Mouse (Mus musculus) CD4-positive naive resting alpha-beta T cell, adult 57 days (primary cell): ENCODE results near the gene Entpd5. TPM values are rescaled to one million over a fixed set of nuclear protein-coding genes. Genes with fewer than 3 reads are reported as not detected.

ENCODE experiments used
- total RNA-seq: library from RNA; stranded (reverse); gene quantifications from one replicate; pipeline ENCODE4 v1.2.4, GENCODE M21; 2023

Gene Entpd5
- 34.9 TPM for total RNA-seq

GRCm38 (mm10) chr12:84408819-84409507 is at the start of gene Entpd5, which contains the start of gene Bbof1:
Gene Entpd5 (minus strand): TSS chr12:84409029.
Gene Bbof1 (plus strand): TSS chr12:84409071.

GRCm38 (mm10) chr12:84450718-84451646 is 42.2 kb upstream of the Entpd5 start, which contains the start of the genes Aldh6a1 and Lin52:
Gene Aldh6a1 (minus strand): TSS chr12:84451004.
Gene Lin52 (plus strand): TSS chr12:84451422.

GRCm38 (mm10) chr12:84416834-84417604 is 8.2 kb upstream of the Entpd5 start, which contains the start of gene Rnf113a2:
Gene Rnf113a2 (plus strand): TSS chr12:84417196.

DNA sequence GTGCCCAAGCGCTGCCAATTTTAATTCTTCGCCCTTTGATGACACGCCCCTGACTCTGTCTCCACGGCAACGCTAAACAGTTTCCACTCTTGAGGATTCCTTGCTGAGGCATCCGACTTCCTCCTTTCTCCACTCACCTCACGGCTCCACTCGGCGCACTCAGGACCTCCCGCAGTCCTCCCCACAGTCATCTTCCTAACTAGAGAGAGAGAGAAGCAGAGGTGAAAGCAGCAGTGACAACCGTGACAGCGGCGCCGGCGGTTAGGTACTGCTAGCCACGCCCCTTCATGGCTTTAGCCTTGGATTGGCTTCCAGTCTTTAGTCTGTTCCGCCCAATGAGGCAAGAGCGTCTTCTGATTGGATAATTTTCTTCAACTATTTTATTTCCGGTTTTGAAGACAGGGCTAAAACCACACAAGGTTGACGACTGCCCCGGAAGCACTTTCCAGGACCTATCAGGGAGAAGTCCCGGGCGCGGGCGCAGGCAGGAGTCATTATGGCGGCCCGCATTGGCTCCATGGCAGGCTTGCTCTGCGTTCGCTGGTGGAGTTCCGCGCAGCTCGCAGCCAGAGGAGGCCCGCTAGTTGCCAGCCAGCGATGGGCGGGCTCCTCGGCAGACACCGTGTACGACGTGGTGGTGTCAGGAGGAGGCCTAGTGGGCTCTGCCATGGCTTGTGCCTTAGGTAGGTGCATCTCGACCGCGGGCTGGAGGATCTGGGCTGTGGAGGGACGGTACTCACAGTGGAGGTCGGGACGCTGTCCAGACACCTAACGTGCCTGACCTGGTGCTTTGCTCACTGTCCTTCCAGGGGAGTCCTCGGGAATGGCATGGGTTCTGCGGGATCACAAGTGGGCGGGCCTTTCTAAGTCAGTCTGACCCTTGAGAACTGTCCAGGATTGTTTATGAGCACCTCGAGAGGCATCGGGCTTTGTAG is 47.0 kb downstream of the Entpd5 start, which contains the start of the genes Coq6 and Fam161b:
Gene Coq6, plus strand, starts transcription at position 103 of the 935 bp plus-strand sequence.
Gene Fam161b, minus strand, starts transcription at position 279 of the 935 bp plus-strand sequence.

Other genes starting within 250 kb of the Entpd5 start
- gene Elmsan1, start 190.1 kb downstream of the Entpd5 start, total RNA-seq, result 163 TPM
- 15.2 TPM for gene Ptgr2, start 123.8 kb downstream of the Entpd5 start, total RNA-seq
- gene Zfp410, start 92.2 kb downstream of the Entpd5 start, total RNA-seq, result 63.9 TPM
- 22.0 TPM for gene Coq6, start 47.4 kb downstream of the Entpd5 start, total RNA-seq
- gene Fam161b, start 47.2 kb downstream of the Entpd5 start, total RNA-seq, result 0.47 TPM
- gene Bbof1, start within 50 bp of the Entpd5 start, total RNA-seq, result 1.2 TPM
- gene Rnf113a2, start 8.2 kb upstream of the Entpd5 start, total RNA-seq, result 38.7 TPM
- gene Aldh6a1, start 42.0 kb upstream of the Entpd5 start, total RNA-seq, result 9.3 TPM
- gene Lin52, start 42.4 kb upstream of the Entpd5 start, total RNA-seq, result 17.3 TPM
- gene Vsx2, start 160.7 kb upstream of the Entpd5 start, total RNA-seq, result not detected
- 17.7 TPM for gene Abcd4, start 208.4 kb upstream of the Entpd5 start, total RNA-seq
- not detected for gene Vrtn, start 232.0 kb upstream of the Entpd5 start, total RNA-seq